Mouse (Mus musculus) naive thymus-derived CD4-positive, alpha-beta T cell, adult 2 months (primary cell): Measurements from ENCODE around the gene Zfp451.
"Not testable (repeated sequence)": the region's sequence is repeated elsewhere in the genome, so short reads cannot be mapped to it uniquely, and the experiment has no call there.

ENCODE experiments used
- DNase-seq: peaks from one replicate; pipeline ENCODE4 v3.0.0-alpha.2; 2011; ENCODE audit warnings: low read depth

Zfp451 gene

DNA sequence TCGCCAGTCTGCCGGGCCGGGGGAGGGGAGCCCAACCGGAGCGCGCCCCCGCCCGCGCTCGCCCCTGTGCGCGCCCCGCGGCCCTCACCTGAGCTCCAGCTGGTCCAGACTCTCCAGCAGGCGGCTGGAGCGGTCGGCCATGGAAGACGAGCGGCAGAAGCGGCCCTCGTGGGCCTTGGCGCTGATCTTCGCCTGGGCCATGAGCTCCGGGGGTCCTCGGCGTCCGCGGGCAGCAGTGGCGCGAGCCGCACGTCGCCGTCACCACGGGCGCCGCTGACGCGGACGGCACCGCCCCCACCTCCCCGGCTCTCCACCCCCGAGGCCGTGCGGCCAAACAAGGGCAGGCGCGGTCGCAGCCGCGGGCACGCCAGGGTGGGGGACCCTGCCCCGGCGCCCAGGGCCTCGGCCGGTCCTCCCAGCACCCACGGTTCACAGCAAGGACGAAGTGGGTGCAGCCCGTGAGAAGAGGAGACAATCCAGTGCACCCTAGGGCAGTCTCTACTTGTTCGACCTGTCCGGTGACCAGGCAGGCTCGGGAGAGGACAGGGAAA, 56.8 kb downstream of the Zfp451 start, which contains the start of gene Bag2:
Gene Bag2, minus strand, starts transcription at position 305 of the 551 bp plus-strand sequence.
- peak; percentile 47 for DNase-seq

DNA sequence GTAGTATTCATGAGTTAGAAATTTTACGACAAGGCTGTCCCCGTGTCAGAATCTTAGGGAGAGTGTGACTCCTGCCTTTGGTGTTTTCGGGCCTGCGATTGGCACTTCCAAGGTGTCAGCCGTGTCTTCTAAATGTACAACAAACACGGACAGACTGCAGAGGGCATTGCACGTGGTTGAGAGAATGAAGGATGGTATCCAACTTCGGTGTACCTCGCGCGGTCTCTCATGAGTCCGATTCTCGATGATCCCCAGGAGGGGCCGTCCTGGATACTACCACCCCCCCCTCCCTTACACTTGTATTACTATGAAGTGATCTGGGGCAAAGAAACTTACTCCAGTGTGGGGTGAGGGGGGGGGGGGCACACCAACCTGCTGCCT, 57.4 kb downstream of the Zfp451 start:
- DNase-seq, result peak; percentile 36

DNA sequence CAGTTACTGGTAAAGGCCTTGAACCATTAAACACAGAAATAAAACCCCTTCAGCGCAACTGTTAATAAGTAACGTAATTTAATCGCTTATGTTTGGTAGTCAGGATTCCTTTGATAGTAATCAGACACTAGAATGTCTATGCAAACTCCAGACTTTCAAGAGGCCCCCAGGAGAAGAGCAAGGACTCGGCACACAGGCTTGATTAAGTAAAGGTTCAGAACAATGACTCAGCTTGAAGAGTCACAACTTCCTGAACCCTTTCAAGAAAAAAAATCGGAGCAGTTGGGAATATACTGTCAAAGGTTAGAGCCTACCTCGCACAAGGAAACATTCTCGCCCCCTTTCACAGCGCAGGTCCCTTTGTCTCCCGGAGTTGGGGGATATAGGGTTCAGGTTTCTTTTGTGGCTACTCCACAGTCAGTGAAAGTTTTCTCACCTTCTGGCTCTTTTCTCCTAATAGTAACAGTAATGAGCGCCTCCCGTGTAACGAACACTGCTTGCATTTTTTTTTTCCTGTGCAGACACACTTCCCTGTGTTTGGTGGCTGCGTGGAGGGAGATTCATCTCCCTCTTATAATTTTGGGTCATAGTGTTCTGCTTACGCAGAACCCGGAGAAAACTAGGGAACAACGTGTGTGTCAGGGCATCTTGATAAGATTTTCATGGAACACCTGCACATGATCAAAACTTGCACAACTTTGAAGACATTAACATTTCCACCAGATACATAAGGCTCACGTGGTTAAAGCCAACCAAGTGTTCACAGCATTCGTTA, 58.0 kb downstream of the Zfp451 start:
- DNase-seq, result no peak

DNA sequence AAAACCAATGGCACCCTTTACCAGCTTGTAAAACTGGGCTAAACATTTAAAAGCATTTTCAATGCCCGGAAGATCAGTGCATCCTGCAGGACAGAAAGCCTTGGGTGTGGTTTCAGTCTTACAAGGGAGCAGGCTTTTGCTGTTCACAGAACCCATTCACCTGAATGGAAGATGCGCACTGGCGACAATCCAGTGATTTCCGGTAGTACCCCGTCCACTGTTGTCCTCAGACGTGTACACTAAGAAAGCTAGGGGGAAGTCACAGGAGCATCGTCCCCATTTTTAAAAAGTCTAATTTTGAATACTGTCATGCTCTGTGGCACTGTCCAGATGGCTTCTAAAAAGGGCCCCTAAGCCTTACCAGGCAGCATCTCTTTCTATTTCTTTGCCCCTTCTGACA, 58.6 kb downstream of the Zfp451 start:
- DNase-seq, result no peak

DNA sequence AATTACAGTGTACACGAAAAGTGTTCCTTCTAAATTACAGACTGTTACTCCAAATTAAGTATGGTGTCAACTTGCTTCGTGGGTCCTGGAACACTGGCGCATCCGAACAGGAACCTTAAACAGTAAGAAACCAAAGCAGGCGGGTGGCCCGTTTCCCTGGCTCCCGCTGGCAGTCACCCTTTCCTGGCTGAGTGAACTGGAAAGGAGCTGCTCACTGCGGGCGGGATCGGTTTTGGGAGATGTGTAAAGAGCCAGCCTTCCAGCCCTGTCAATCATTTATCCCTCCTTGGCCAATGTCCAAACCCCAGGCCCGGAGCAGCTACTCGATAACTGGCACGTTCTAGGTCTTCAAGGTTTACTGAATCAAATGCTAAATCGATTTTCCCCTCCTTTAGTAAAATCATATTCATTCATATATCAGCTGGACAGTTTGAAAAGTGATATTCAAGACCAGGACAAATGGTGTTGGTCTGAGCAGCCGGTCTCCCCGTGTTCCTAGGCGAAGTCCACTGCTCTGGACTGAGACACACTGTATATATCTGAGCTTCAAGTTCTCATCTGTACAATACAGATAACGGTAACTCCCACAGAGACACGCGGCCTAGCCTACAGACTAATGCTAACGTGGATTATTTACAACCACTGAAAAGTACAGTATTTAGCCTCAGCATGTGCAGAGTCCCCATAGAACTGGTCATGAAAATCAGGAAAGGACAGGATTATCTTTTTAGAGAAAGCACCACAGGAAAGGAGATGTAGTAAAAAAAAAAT, 59.2 kb downstream of the Zfp451 start:
- no peak for DNase-seq

DNA sequence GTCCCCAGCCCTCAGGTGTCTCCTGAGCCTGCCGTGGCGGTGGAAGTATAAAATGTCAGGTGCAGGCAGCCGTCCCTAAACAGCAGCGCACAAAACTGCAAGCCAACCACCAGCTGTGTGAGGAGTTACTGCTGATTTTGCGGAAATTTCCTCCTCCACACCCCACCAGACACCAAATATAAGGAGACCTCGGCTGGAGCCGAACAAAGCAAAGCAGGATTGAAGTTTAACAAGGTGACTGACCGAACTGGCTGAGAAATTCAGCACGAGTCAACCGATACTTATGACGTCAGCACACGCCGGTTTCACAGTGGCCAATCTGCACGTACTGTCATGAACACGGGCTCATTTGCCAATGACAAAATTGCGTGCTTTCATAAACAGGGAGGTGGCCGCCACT, 60.3 kb downstream of the Zfp451 start:
- DNase-seq, result no peak

DNA sequence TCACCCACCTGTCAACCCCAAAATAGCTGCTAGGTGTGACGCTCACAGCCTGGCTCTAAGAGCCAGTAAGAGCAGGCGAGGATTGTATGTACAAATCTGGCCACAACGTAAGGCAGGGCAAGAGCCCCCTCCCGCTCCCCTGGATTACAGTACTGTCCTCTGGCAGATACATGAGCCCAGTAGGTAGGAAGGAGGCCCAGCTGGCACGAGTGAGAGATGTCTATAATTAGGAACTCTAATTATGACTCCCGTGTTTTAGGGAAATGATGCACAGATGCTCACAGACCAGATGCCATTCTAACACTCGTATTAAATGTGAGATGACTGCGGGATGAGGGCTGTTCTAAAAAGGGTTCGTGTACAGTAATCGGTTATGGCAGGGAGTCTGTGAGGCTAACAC, 63.1 kb downstream of the Zfp451 start:
- DNase-seq, result no peak

DNA sequence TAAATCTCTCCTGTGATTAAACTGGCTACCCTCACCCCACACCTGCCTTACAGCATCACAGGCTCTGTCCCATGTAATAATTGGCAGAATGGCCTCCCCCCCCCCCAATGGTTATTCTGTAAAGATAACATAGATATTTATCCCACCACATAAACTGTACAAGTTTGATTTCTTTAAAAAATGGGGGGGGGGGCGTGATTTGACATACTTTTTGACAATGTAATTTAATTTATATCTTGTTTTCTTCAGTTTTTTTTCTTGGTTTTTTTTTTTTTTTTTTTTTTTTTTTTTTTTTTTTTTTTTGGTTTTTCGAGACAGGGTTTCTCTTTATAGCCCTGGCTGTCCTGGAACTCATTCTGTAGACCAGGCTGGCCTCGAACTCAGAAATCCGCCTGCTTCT, 64.7 kb downstream of the Zfp451 start:
- not testable (repeated sequence) for DNase-seq

DNA sequence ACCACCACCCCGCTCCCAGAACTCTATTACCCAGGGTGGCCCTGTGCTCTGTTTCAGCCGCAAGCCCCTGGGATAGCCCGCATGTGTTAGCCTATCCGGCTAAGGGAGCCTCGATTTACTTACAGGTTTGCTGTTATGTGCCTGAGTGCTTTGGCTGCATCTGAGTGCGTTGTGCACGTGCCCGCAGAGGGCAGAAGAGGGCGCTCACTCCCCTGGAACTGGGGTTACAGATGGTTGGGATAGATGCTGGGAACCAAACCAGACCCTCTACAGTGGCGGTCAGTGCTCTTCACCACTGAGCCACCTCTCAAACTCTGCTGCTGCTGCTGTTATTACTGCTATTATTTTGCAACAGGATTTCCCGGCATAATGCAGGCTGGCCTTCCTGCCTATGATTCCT, 65.3 kb downstream of the Zfp451 start:
- no peak for DNase-seq

DNA sequence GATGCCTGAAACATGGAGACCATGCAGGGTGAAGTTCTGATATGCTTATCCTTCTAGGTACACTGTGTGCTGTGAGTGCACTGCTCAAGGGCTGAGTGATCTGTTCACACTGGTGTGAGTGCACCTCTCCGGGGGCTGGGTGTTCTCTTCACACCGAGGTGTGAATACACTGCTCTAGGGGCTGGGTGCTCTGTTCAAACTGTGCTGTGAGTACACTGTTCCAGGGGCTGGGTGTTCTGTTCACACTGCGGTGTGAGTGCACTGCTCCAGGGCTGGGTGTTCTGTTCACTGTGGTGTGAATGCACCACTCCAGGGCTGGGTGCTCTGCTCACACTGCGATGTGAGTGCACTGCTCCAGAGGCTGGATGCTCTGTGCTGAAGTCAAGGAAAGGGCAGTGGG, 68.5 kb downstream of the Zfp451 start:
- DNase-seq, result no peak

DNA sequence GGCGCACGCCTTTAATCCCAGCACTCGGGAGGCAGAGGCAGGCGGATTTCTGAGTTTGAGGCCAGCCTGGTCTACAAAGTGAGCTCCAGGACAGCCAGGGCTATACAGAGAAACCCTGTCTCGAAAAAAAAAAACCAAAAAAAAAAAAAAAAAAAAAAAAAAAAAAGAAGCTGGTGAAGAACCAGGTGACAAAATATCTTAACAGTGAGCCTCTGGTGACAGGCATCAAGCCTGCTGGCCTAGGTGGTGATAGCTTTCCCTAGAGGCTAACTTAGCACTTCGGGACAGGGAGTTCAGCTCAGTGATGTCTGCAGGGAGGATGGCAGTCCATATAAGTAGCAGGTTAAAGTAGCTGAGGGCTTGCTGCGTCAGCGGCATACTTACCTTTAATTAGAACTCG, 69.6 kb downstream of the Zfp451 start:
- not testable (repeated sequence) for DNase-seq

DNA sequence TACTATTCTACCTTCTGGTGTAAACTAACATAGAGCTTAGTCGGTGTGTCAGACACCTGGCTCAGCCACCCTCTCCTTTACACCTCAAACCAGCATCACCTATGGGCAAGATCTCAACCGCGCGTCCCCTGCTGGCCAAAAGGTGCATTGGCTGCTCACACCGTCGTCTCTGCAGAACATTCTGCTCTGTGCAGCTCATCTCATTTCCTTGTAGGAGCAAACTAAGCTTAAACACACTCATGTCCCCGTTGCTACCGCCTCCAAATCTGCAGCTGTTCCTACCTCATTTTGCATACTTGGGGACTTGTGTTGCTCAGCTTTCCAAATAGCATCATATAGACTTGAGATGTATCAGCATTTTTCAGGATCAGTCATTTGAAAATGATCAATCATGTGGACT, 71.5 kb downstream of the Zfp451 start:
- peak; percentile 63 for DNase-seq

DNA sequence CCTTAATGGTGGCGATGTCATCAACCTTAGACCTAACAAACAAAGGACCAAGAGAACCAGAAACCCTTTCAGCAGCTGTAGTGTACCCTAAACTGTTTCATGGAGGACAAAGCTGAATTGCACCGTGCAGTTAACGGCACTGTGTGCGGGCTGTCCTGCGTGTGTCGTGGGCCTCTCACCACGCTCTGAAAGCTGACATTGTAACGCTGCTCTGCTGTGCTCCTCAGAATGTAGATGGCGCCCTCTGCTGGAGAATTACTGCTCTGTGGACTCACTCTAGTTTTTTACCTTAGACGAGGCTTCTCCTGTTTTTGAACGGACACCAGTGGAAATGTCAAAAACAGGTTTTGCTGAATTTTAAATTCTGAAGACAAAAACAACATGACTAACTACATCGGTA, 75.1 kb downstream of the Zfp451 start:
- DNase-seq, result peak; percentile 84

DNA sequence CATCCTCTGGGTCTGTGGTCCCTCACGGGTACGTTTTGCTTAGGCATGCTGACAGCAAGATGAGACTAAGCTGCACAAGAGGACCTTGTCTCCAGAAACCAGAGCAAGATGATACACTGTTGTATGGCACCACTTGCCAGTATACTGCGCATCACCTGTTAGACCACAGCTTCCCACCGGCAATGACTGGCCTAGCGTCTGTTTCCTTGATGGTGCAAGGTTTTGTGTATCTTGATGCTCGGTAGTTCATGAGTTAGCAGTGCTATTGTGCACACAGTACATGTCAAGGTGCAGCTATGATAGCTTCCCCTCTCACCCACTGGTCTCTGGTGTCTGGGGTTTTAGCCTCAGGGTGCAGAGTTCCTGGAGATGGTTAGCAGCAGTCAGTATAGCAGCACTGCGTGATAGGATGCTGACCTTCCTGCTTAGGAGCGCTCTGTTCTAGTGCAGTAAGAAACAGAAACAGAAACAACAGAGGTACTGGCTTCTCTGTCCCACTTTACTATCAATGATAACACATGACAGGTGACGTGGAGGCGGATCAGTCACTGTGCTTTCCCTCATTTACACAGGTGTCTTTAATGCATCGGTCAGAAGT, 75.6 kb downstream of the Zfp451 start:
- DNase-seq, result no peak

DNA sequence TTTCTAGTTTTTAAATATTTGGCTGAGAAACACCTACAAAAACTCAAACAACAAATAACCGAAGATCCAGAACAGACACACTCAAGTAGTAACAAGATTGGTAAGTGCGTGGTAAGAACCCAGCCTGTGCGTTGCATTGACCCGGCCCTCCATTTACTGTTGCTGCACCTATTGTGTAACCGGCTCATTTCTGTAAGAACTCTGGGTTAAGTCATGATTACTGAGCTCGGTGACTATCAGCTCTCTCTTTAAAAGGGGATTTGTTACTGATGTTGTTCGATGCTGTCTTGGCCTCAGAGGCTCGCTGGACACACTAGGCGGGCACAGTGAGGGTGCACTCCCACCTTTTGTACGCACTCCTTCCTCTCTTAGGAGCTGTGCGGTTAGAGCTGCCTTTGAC, 76.1 kb downstream of the Zfp451 start:
- no peak for DNase-seq

DNA sequence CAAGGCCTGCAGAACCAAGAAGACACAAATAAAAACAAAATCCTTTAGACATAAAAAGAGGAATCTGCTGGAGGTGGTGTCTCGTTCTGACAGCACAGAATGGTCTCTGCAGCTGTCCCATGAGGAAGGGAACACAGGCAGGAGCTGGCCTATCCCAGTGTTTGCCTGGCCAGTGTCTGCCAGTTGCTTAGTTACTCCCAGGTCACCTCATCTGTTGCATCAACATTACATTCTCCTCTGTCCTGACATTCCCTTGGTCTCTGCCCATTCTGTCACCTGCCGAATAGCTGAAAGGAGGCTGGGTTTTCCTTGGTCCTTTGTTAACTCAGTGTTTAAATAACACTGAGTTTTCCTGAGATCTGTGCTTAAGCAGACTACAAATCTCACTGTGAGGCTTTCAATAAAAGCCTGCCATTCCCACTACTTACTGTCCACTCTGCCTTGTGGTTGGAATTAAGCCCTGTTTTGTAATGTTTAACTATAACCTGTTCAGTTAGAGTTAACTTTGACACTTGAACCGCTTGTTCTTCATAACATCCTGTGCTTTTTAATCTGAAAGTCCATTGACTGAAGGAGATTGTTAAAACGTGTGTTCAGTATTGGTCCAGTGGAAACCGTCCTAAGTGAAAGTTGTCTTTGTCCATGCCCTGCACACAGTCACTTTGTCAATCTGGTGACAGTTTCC, 80.3 kb downstream of the Zfp451 start:
- no peak for DNase-seq

DNA sequence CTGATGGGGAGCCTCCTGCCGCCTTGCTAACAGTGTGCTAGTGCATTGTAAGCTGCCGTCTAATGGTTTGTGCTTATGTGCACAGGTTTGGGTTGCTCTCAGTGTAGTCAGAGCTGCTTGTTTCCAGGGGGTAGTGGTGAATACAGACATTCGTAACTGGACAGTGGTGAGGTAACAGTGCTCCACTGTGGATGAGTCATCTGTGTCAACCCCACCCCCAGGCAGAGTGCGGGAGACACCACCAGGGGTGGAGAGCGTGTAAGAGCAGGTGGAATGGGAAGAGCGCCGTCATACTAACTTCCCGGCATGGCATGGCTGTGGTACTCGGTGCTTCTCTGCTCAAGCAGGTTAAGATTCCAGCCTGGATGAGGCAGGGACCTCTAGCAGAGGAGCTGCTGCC, 81.4 kb downstream of the Zfp451 start:
- DNase-seq, result no peak

DNA sequence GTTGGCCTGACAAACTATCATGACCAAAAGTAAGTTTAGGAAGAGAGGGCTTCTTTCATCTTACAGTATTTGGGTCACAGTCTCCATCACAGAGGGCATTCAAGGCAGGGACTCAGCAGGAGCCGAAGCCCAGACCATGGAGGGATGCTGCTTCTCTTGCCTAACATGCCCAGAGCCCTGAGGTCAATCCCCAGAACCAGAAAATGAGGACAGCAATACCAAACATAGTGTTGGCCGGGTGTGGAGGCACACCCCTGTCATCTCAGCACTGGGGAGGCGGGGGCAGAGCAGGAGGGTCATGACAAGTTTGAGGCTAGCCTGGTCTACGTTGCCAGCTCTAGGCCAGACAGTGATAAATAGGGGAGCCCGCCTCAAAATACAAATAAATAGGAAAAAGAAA, 89.3 kb downstream of the Zfp451 start:
- DNase-seq, result no peak

DNA sequence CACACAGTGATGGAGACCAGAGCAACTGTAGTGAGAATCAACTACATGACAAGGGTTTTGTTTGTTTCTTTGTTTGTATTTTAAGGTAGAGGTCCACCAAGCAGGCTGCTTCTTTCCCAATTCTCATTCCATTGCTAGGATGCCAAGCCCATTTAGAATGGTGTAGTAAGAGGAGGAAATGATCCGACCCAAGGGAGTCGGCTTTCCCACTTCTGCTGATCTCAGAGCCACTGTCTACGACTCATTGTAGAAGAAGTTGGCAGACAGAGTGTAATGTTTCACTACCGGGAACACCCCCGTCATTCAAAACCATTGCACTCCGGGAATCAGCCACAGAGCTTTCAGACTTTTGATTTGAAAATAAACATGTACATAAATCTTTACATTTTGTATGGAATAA, 89.9 kb downstream of the Zfp451 start:
- no peak for DNase-seq

DNA sequence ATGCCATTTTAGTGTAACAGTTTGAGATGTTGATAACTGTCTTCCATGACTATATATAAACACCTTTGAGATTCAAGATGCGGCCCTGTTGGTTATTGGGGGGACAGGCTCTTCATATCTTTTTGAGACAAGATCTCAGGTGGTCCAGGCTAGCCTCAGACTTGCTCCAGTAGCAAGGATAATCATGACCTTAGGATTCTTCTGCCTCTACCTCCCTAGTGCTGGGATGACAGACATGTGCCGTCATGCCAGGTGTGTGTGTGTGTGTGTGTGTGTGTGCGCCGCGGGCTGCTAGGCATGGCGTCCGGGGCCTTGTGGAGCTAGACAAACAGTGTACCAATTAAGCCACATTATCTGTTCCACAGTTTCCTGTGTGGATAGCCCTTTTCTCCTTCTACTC, 93.4 kb downstream of the Zfp451 start:
- DNase-seq, result no peak

DNA sequence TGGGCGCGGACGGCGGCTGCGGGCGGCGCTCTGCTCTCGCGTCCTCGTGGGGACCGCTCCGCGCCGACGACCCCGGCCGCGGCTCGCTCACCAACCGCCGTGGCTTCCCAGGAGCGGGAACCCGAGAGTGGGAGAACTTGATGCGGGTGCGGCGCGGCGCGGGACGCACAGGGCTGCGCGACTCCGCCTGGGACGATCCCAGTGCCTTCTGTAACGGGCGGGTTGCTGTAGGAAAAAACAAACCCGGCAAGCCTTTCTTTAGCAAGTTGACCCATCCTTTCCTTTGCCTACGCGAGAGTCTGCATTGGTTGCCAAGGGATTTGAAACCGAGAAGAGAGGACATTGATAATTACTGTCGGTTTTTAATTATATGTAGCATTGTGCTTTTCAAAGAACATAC, 94.2 kb downstream of the Zfp451 start:
- DNase-seq, result no peak

DNA sequence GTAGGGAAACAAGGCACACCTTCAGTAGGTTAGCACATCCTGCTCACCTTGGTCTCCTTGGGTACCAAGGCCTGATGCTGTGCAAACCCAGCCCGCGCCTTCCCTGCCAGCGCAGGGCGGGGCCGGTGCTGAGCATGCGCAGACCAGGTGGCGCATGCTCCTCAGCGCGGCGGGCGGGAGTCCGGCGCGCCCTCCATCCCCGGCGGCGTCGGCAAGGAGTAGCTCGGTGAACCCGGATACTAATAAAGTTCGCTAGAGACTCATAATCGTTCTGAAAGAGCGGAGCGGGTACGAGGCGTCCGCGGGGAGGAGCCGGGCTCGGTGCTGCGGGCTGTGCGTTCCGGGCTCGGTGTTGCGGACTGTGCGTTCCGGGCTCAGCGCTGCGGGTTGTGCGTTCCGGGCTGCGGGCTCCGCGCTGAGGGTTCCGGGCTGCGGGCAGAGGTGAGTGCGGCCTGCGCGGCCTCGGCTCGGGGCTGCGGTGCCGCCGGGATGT, 94.6 kb downstream of the Zfp451 start, which contains the start of gene Rab23:
Gene Rab23, plus strand, starts transcription at position 155 of the 493 bp plus-strand sequence.
- DNase-seq, result peak; percentile 88
